Mouse (Mus musculus): ENCODE measurements around the gene Olfr876. TPM values are rescaled to one million over a fixed set of nuclear protein-coding genes. Genes with fewer than 3 reads are reported as not detected.

Olfr876 gene
- total and polyA plus RNA-seq, 3 experiments, result not detected

DNA sequence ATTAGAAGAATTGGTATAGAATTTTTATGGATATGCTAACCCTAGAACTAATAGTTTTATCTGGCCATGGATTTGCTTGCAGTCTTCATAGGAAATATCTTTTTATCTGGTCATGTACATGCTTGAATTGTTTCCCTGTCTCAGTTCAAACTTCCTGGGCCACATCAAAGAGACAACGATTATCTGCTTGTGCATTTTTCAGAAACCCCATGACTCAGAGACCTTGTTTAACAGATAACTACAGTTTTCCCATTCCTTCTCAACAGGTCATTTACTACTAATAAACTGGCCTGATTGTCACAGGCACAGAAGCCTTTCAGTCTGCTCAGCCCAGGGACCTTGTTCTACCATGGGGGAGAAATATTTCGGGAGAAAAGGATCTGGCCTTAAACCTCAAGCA is 16.4 kb upstream of the Olfr876 start:
- 40% methylated on average over 2 of the region's 2 CpGs for WGBS
- intact Hi-C loops (cut with DNase I), result no loop called here

GRCm38 (mm10) chr9:37802055-37802454 is 776 bp upstream of the Olfr876 start:
- no peak for DNase-seq
- intact Hi-C loops (cut with DNase I), result no loop called here
- Histone ChIP-seq H3K4me1 (ENCODE audit: control insufficient read depth, insufficient read depth, low read length) (no peaks in the 10 kb centered on the region), H3K27me3 (ENCODE audit: control insufficient read depth, insufficient read depth, low read length) (no peaks in the 10 kb centered on the region), H3K9ac (ENCODE audit: low read depth, low read length) (no peak overlapping the region), H3K4me3 (no peak overlapping the region), H3K27ac (no peak overlapping the region), H3K36me3 (ENCODE audit: control insufficient read depth, insufficient read depth, low read length) (no peaks in the 10 kb centered on the region), H3K79me2 (replicated peaks; ENCODE audit: control insufficient read depth, insufficient read depth, low read length) (no peaks in the 10 kb centered on the region)
- TF ChIP-seq POLR2A (IDR thresholded peaks at IDR 0.05; ENCODE audit: insufficient read depth, low read depth, low read length) (no peak), EP300 (IDR thresholded peaks at IDR 0.05; ENCODE audit: insufficient read depth, low read depth, low read length) (no peak), CTCF (IDR thresholded peaks at IDR 0.05) (no peak)
- WGBS, result 80% methylated on average over 4 of the region's 4 CpGs

More for the DNA sequence above, 16.4 kb upstream of the Olfr876 start:
- Histone ChIP-seq H3K36me3 (ENCODE audit: control insufficient read depth, insufficient read depth, low read length) (no peaks in the 10 kb centered on the region), H3K9ac (ENCODE audit: low read depth, low read length) (no peak overlapping the region), H3K4me3 (no peak overlapping the region), H3K79me2 (replicated peaks; ENCODE audit: control insufficient read depth, insufficient read depth, low read length) (no peaks in the 10 kb centered on the region), H3K27me3 (ENCODE audit: control insufficient read depth, insufficient read depth, low read length) (no peaks in the 10 kb centered on the region), H3K27ac (no peak overlapping the region), H3K4me1 (ENCODE audit: control insufficient read depth, insufficient read depth, low read length) (no peaks in the 10 kb centered on the region)
- no peak for TF ChIP-seq POLR2A (IDR thresholded peaks at IDR 0.05; ENCODE audit: insufficient read depth, low read depth, low read length)
- TF ChIP-seq CTCF (IDR thresholded peaks at IDR 0.05), result no peak
- no peak for TF ChIP-seq EP300 (IDR thresholded peaks at IDR 0.05; ENCODE audit: insufficient read depth, low read depth, low read length)
- DNase-seq, result no peak

DNA sequence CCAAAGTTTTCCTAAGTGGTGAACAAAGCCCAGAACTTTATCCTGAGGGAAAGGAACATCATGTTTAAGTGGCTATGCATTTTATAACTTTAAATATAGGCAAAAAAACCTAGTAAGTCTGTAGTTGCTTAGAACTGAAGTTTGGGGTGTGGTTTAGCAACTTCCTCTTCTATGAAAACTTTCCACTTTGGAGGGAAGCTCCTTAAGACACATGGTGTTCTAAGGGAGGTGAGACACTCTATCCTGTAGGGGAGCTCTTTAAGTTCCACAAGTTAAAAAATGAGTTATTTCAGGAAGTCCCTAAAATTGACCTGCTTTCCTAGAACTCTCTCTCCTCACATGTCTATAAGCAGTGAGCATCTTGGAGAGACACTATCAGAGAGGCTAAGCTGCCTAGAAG is 4.4 kb downstream of the Olfr876 start:
- no peaks in the 10 kb centered on the region for H3K79me2 ChIP-seq (replicated peaks; ENCODE audit: control insufficient read depth, insufficient read depth, low read length)
- intact Hi-C loops (cut with DNase I), result no loop called here
- H3K36me3 ChIP-seq (ENCODE audit: control insufficient read depth, insufficient read depth, low read length), result no peaks in the 10 kb centered on the region
- no peaks in the 10 kb centered on the region for H3K27me3 ChIP-seq (ENCODE audit: control insufficient read depth, insufficient read depth, low read length)
- H3K27ac ChIP-seq, result no peak overlapping the region
- TF ChIP-seq CTCF (IDR thresholded peaks at IDR 0.05) (no peak), POLR2A (IDR thresholded peaks at IDR 0.05; ENCODE audit: insufficient read depth, low read depth, low read length) (no peak), EP300 (IDR thresholded peaks at IDR 0.05; ENCODE audit: insufficient read depth, low read depth, low read length) (no peak)
- no peak overlapping the region for H3K4me3 ChIP-seq
- H3K4me1 ChIP-seq (ENCODE audit: control insufficient read depth, insufficient read depth, low read length), result no peaks in the 10 kb centered on the region
- no peak for DNase-seq
- no peak overlapping the region for H3K9ac ChIP-seq (ENCODE audit: low read depth, low read length)

DNA sequence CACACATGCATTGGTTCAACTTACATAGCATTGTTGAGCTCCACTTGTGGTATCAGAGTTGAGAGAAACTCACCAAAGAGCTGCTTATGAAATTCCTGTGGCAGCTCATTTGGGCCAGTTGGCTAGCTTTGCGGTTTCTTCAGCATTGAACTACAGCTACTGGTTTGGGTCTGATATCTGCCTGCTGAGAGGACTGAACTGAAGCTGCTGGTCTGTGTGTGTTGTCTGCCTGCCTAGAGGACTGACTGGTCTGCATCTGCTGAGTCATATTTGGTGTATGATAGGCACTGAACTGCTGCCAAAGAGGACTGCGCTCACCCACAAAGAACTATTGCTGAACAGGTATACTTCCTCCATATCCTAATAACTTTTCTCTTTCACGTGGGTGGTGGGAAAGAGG is 5.6 kb downstream of the Olfr876 start:
- Histone ChIP-seq H3K4me1 (ENCODE audit: control insufficient read depth, insufficient read depth, low read length) (no peaks in the 10 kb centered on the region), H3K27me3 (ENCODE audit: control insufficient read depth, insufficient read depth, low read length) (no peaks in the 10 kb centered on the region), H3K79me2 (replicated peaks; ENCODE audit: control insufficient read depth, insufficient read depth, low read length) (no peaks in the 10 kb centered on the region), H3K4me3 (no peak overlapping the region), H3K9ac (ENCODE audit: low read depth, low read length) (no peak overlapping the region), H3K27ac (no peak overlapping the region), H3K36me3 (ENCODE audit: control insufficient read depth, insufficient read depth, low read length) (no peaks in the 10 kb centered on the region)
- 52% methylated on average over 3 of the region's 3 CpGs for WGBS
- TF ChIP-seq EP300 (IDR thresholded peaks at IDR 0.05; ENCODE audit: insufficient read depth, low read depth, low read length) (no peak), POLR2A (IDR thresholded peaks at IDR 0.05; ENCODE audit: insufficient read depth, low read depth, low read length) (no peak), CTCF (IDR thresholded peaks at IDR 0.05) (no peak)
- no peak for DNase-seq
- intact Hi-C loops (cut with DNase I), result no loop called here

GRCm38 (mm10) chr9:37808976-37809375 is 6.1 kb downstream of the Olfr876 start:
- no peak overlapping the region for H3K4me3 ChIP-seq
- no peaks in the 10 kb centered on the region for H3K4me1 ChIP-seq (ENCODE audit: control insufficient read depth, insufficient read depth, low read length)
- WGBS, result 22% methylated on average over 2 of the region's 2 CpGs
- H3K36me3 ChIP-seq (ENCODE audit: control insufficient read depth, insufficient read depth, low read length), result no peaks in the 10 kb centered on the region
- DNase-seq, result peak in 1 of 2 experiments; percentile 4
- H3K27ac ChIP-seq, result no peak overlapping the region
- no peaks in the 10 kb centered on the region for H3K27me3 ChIP-seq (ENCODE audit: control insufficient read depth, insufficient read depth, low read length)
- H3K9ac ChIP-seq (ENCODE audit: low read depth, low read length), result no peak overlapping the region
- intact Hi-C loops (cut with DNase I), result no loop called here
- no peaks in the 10 kb centered on the region for H3K79me2 ChIP-seq (replicated peaks; ENCODE audit: control insufficient read depth, insufficient read depth, low read length)
- TF ChIP-seq CTCF (IDR thresholded peaks at IDR 0.05) (no peak), POLR2A (IDR thresholded peaks at IDR 0.05; ENCODE audit: insufficient read depth, low read depth, low read length) (no peak), EP300 (IDR thresholded peaks at IDR 0.05; ENCODE audit: insufficient read depth, low read depth, low read length) (no peak)

- Histone ChIP-seq H3K4me1 (ENCODE audit: control insufficient read depth, insufficient read depth, low read length) (no peaks in the 10 kb centered on the region), H3K79me2 (replicated peaks; ENCODE audit: control insufficient read depth, insufficient read depth, low read length) (no peaks in the 10 kb centered on the region), H3K36me3 (ENCODE audit: control insufficient read depth, insufficient read depth, low read length) (no peaks in the 10 kb centered on the region), H3K9ac (ENCODE audit: low read depth, low read length) (no peak overlapping the region), H3K27me3 (ENCODE audit: control insufficient read depth, insufficient read depth, low read length) (no peaks in the 10 kb centered on the region), H3K27ac (no peak overlapping the region), H3K4me3 (no peak overlapping the region)
- intact Hi-C loops (cut with DNase I), result no loop called here
- DNase-seq, result no peak
- 84% methylated on average over 3 of the region's 3 CpGs for WGBS
- TF ChIP-seq EP300 (IDR thresholded peaks at IDR 0.05; ENCODE audit: insufficient read depth, low read depth, low read length) (no peak), CTCF (IDR thresholded peaks at IDR 0.05) (no peak), POLR2A (IDR thresholded peaks at IDR 0.05; ENCODE audit: insufficient read depth, low read depth, low read length) (no peak)
These were observed 11.9 kb downstream of the Olfr876 start for GRCm38 (mm10) chr9:37814696-37815095.
